Mouse (Mus musculus) liver, embryonic 14 days (tissue): ENCODE data around the gene Adgrl3. TPM values are rescaled to one million over a fixed set of nuclear protein-coding genes. Genes with fewer than 3 reads are reported as not detected.

ENCODE experiments used
- polyA plus RNA-seq: library from polyadenylated mRNA; depleted of rRNA; stranded (reverse); fragments of >200 nt; gene quantifications from 2 replicates; pipeline ENCODE4 v1.2.3, GENCODE M21; 2012; rRNA removed

Gene Adgrl3
- polyA plus RNA-seq: 0.59 and 0.63 TPM in 2 replicates

DNA sequence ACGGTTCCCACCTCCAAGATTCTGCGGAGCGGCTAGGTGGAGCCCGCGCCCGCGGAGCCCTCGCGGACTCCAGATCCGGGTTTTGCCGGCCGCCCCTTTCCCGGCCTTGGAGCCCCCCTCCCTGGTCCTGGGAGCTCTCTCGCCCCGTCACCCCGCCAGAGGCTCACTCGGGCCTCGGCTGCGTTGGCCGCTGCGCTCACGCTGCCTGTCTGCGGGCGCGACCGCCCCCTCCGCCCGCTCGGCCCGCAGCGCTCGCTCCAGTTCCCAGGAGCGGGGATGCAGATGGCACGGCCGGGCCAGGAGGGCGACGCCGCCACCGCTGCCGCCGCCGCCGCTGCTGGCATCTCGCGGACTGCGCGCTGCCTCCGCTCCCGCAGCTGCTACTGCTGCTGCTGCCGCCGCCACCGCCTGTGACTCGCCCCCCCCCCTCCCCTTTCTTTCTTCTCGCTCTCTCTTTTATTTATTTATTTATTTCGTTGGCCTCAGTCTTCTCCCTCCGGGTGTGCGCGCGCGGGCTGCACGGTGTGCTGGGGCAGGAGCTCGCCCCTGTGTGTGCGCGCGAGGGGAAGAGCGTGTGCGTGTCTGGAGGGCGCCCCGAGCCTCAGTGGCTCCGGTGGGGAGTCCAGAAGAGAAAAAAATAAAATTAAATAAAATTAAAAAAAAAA lies at the start of gene Adgrl3:
TSS of gene Adgrl3 (plus strand) at position 549 of the 665 bp plus-strand sequence.

